Mouse (Mus musculus) thymus, postnatal 25 days (tissue): ENCODE results near the gene Gnai2.
A peak's percentile ranks its signal among the peaks of the same experiment; 100 is the strongest.

ENCODE experiments used
- DNase-seq: peaks from one replicate; pipeline ENCODE4 v3.0.0; 2022

Gene Gnai2

DNA sequence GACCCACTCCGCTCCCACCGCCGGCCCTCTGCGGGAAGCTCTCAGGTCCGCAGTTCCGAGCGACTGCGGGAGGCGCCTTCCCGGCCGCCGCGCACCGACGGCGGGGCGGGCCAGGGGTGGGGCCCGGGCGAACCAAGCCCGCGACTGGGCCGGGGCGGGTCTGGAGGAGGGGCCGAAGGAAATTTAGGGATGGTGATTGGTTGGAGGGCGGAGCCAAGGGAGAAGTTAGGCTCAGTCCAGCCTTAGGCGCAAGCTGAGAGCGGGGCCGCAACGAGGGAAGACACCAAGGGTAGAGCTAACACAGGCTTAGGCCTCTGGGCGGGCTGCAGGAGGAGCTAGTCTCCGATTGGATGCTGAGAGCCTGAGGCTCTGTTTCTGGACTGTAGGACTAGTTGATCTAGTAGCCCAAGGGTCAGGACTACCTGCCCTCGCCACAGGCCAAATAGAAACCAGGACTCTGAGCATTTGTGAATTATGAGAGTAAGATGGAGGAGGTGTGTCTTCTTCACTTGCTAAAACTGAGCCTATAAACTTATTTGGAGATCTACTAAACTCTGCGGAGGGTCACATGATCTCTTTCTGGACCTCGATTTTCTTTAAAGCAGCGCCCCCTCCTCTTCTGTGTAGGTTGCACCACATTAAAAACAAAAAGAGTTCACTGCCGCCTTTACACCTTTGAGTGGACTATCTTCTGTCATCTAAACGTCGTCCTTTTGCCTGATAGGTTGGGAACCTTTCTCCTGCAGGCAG lies at the start of gene Gnai2:
Gene Gnai2 (minus strand): TSS at position 89 of the 750 bp plus-strand sequence.
- peak; percentile 98 for DNase-seq

DNA sequence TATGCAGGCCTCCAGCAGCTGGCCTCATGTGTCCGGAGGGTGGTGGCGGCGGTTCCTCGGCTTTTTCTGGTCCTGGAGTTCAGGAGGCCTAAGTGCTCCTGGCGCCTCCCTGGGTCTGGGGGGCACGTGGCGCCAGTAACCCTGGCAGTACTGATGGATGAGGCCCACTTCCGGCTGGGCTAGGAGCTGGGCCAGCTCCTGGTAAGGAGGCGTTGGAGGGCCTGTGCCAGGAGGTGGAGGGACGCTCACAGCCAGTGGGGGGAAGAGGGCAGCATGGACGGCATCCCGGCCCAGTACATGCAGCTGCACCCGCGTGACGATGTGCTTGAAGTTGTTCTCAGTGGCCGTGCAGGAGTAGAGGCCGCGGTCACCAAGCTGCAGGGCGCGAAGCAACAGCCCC lies 47.2 kb upstream of the Gnai2 start:
- no peak for DNase-seq

DNA sequence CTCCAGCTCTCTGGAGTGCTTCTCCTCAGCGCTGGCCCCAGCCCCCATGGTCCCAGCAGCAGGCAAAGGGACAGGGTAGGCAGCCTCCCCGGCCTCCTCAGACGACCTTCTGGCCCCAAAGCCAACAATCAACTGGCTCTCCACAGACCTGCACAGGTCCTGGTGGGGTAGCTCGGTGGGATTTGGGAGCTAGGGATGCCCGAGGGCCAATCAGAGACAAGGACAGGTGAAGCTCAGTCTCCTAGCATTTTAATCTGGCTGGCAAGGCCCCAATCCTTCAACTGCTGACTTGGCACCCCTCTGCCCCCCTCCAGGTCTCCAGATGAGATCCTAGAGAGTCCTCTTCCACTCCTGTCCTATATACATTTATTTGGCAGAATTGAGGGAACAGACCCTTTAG lies 44.3 kb upstream of the Gnai2 start, which contains the start of gene Gnat1:
Gene Gnat1 (minus strand): TSS at position 212 of the 400 bp plus-strand sequence.
- no peak for DNase-seq

DNA sequence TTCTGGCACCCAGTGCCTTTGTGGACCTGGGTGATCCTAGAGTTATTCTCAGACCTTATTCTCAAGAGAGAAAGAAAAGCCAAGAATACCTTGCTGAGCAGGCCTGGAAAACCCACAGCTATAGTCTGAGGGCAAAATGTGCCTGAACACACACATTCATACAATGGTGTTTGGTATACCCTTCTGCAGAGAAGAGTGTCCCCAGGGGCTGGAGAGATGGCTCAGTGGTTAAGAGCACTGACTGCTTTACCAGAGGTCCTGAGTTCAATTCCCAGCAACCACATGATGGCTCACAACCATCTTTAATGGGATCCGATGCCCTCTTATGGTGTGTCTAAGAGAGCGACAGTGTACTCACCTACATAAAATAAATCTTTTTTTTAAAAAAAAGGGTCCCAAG lies 43.7 kb upstream of the Gnai2 start:
- DNase-seq, result no peak

DNA sequence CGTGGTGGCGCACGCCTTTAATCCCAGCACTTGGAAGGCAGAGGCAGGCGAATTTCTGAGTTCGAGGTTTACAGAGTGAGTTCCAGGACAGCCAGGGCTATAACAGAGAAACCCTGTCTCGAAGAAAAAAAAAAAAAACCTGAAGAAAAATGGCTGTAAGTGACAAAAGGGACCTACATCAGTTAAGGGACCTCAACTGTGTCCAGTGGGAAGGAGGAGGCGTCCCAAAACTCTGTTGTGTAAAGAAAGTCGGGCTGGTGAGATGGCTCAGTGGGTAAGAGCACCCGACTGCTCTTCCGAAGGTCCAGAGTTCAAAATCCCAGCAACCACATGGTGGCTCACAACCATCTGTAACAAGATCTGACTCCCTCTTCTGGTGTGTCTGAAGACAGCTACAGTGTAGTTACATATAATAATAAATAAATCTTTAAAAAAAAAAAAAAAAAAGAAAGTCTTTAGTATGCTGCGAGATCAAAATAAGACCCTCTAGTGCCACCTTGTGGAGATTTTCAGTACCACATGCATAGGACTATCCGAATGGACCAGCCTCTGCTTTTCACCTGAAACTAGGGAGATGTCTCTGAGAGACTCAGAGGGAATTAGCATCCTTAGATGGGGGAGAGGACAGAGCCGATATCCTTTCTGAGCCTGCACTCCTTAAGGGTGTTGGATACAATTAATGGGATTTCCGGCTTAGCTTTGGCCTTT lies 42.8 kb upstream of the Gnai2 start:
- peak; percentile 77 for DNase-seq

DNA sequence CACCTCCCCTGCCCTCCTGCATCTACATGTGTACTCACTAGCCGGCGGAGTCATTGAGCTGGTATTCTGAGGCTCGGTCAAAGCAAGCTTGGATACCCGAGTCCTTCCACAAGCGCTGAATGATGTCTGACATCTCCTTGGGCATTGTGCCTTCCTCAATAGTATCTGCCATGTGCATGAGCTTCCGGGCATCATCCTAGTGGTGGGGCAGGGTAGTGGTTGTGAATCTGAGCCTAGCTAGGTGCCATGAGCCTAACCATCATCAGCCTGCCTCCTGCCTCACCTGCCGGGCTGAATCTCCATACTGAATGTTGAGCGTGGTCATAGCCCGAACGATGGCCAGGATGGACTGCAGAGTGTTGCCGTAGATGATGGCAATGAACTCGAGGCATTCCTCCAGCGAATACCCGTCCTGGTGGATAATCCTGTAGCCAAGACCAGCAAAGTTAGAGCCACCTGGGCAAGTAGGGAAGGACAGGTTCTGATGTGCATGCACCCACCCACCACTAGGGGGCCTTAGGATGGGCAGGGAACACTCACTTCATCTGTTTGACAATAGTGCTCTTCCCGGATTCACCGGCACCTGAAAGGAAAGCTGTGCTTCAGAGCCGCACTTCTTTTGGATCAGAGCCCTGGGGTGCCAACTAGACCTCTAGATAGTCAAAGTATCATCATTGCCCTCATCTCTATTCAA lies 42.1 kb upstream of the Gnai2 start:
- DNase-seq, result peak; percentile 63

DNA sequence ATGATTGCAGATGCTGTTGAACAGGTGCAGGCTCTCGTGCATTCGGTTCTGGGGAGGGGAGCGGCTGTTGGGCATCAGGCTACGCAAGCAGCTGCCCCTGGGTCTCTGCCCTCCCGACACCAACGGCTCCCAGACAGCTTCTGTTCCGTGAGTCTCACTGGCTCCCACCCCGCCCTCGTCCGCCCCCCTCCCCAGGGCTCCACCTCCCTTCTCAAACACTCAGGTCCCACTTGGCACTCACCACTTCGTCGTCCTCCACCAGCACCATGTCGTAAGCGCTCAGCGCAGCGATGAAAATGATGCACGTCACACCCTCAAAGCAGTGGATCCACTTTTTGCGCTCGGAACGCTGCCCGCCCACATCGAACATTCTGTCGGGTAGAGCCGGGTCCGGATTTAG lies 41.1 kb upstream of the Gnai2 start:
- DNase-seq, result no peak

DNA sequence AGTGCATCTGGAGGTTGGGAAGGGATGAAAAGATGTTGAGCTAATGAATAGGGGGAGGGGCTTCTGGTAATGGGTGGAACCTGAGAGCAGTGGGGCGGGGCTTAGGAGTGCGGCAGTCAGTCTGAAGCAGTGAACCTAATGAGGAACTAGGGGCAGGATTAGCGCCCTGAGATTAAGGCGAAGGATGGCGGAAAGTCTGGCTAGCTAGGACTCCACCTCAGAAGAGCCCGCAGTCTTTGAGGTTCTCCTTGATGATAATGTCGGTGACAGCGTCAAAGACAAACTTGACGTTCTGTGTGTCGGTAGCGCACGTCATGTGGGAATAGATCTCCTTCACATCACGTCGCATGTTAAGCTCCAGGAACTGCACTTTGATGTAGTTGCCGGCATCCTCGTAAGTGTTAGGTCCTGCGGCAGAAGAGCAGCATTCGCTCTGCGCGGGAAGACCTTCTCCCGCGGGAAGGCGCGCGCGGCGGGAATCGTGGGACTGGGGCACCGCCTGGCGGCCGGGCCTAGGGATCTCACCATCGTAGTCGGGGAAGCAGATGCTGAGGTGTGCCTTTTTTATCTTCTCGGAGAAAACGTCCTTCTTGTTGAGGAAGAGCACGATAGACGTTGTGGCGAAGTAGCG lies 40.6 kb upstream of the Gnai2 start:
- peak; percentile 71 for DNase-seq

DNA sequence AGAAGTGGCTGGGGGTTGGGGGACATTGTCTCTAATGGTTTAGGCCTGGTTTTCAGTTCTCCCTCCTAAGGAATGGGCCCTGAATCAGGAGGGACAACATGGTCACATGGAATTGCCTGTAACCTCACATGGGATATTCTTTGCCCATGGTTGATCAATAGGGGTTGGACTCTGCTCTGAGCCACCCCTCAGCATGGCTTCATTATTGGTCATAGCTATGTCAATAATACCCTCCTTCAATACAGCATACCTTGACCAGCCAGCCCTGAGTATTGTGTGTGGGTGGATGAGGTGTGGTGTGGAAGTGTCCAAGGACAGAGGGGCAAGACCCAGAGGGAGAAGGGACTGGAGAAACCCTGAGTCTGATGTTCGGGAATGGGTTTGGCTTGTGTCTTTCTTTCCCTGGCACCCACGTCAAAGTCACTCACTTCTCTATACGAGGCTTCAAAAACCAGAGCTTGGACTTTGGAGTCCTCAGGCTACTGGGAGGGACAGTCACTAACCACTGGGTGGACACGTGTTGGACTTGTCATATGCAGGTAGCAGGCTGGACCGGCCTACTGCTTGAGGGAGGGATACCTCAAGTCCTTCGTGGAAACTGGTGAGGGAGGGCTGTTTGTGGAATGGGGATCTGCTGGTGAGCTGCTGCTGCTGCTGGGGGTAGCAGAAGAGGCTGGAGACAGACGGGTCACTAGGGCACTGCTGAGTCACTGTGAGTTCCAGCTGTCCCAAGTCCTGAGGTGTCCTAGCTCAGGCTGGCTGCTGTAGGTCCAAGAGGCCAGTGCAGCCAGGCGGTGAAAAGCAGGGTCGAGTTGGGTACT lies 39.7 kb upstream of the Gnai2 start:
- no peak for DNase-seq

DNA sequence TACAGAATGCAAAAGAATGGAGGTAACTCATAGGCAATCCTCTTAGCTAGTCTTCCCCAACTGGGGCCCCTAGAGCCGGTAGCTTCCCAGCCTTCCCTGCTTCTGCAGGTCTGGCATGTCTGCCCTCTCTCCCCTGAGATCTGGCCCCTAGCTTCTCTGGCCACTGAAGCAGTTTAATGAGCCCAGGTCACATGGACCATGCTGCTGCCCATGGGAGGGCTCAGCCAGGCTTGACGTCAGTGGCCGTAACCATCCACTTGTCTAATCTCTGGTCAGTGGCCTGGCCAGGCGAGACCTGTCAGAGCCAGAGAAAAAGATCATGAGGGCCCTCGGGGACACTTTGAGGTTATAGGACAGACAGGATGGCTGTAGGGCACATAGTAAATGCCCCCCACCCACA lies 35.1 kb upstream of the Gnai2 start:
- no peak for DNase-seq

DNA sequence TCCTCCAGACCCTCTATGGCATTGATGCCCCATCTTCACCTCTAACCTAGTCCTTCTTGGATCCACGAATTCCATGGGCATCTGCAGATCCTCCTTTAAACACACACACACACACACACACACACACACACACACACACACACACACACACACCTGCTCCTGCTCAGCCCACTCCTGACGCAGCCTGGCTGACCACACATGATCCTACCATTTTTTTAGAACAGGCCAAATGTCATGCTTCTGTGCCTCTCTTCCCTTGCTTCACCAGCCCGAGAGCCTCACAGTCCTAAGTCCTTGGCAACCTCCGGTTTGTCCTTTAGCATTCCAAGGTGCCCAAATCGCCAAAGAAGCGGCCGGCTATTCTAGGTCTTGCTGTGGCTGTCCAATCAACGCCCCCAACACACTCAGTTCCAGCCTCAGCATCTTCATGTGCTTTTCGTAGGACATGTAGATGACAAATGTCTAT lies 34.3 kb upstream of the Gnai2 start, which contains the start of gene Slc38a3:
Gene Slc38a3 (minus strand): TSS at position 51 of the 466 bp plus-strand sequence.
- DNase-seq, result no peak

DNA sequence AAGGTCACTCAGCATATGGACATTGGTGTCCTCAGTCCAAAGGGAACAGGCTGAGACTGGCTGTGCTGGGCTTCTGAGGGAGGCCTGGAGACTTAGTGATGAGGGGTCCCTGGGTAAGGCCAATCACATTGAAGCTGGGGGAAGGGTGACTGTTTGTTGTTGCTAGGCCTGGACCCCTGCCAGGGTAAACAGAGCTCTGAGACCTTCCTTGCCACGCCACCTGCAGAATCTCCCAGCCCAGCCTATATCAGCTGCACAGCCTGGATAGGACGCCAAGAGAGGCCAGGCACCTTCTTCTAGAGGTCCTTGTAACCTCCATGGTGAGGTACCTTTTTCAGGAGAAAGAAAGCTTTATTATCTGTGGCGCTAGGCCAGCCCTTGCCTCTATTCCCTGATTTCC lies 33.7 kb upstream of the Gnai2 start:
- no peak for DNase-seq

DNA sequence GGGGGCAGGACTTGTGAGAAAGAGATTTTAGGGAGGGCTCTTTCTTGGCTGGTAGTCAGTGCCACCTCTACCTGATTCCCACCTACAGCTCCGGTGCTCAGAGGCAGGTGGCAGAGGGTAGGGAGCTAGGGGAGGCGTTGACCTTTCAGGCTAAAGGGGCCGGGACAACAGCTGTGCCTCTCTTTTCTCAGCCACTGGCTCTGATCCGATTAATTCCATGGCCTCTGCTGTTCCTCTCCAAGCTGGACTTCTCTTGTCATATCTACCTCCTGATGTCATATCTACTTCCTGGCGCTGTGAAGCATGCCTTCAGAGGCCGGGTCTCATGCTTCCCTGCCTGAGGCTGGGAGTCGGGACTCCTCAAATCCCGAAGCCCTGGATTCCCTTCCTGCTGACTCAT lies 32.8 kb upstream of the Gnai2 start:
- no peak for DNase-seq

DNA sequence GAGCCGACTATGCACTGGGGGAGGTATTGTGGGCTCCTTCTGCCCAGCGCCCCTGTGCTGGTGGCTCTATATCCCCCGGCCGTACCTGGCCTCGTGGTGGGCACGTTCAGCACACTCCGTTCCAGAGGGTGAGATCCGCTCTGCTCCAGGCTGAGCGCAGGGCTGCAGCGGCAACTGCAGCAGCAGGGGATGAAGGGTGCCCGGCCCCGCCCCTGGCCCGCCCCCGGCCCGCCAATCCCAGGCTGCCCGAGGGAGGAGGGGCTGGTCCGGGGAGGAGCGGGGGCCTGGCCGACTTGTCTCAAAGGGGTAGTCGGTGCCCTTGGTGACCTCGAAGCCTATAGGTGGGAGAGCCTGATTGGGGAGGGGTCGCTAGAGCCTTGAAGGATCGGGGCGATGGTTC lies 32.1 kb upstream of the Gnai2 start:
- peak; percentile 28 for DNase-seq

DNA sequence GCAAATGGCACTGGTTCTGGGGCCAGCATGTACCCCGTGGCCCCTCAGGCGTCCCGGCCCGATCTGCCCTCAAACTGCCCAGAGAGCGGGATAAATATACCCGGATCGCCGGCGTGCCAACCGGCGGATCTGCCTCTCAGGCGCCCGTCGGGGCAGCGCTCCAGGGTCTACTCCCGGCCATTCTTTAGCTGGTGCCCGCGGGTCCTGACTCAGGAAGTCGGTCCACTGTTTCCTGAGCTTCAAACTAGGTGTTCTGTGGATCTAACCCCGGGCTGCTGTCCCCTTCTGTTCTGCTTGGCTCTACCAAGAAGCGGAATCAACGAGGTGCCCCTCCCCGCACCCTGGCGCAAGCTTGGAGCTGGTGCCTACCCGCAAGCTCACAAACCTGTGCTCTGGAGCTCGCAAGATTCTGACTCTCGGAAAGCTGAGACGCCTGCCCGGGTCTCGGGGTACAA lies 31.6 kb upstream of the Gnai2 start:
- DNase-seq, result no peak

DNA sequence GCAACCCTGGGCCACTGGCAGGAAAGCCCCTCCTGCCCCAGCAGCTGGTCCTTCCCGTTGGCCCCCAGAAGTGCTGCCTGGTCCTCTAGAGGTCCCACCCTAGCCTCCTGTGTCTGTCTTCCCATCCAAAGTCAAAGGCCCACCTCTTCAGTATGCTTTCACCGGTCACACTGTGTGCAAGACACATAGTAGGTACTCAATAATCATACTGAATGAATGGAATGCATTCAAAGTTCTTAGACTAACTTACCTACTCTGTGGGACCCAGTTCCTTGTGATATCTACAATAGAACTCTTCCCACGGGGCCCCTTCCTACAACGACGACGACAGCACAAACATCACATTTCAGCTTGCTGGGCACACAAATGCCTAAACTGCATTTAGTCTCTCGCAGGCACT lies 30.1 kb upstream of the Gnai2 start:
- DNase-seq, result no peak

DNA sequence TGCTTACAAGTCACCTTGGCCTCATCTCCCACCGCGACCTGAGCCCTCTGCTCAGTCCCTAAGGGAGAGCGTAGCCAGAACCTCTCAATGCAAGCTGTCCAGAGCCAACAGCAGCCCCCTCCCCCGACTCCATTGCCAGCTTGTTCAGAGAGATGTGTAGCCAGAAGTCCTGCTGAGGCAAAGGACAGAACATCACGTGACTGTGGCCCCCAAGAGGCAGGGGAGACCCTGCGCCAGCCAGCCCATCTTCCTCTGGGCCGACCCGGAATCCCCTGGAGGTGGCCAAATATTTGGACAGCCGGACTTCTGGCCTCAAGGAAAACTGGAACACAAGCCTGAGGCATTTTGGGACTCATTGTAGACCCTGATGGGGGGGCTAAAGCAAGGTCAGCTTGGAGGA lies 28.4 kb upstream of the Gnai2 start:
- no peak for DNase-seq

DNA sequence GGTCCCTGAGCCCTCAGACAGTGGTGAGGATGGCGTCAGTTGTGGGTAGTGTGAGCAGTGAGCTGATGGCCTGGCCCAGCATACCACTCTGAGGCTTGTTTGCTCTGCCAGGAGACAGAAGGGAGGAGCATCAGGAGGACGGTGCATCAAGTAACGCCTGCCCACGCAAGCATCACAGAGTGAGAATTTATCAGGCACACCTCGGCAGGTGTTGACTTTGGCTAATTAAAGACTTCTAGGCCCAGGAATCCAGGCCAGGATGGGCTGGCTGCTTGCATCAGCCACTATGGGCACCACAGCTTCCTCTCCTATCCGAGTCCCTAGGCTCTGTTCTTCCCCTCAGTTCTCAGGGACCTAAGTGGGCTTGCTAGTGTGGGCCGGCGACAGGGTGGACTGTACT lies 27.2 kb upstream of the Gnai2 start:
- no peak for DNase-seq

DNA sequence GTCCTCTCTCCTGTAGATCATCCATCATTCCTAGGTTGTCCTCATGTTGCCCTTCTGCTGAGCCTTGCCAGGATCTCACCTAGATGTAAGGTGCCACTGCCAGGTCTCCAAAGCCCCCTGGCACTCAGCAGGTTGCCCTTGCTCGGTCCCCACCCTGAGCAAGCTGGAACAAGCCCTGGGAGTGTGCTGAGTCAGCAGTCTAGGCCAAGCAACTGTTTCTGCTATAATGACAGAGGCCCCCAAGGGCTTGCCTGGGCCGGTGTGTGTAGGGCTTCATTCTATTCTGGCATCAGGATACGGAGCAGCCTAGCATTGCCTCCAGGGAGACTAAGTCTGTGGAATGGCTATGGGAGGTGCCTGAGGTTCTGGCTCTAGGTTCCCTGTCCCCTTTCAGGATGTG lies 25.6 kb upstream of the Gnai2 start:
- DNase-seq, result no peak

DNA sequence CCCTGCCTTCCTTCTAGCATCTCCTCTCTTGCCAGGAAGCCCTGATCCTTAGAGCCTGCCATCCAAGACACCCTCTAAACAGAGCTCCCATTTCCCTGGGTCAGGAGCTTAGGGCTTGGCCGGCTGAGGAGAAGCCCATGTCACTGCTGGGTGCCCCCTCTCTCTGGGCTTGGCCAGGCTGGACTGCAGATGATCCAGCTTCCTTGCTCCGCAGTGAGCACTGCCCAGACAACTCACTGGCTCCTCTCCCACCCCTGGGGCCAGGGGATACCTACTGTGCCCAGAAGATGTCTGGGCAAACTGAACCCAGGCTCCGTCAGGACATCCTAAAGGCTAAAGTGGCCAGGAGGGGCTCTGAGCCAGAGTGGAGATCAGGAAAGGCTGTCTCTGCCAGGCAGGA lies 24.8 kb upstream of the Gnai2 start:
- DNase-seq, result no peak

DNA sequence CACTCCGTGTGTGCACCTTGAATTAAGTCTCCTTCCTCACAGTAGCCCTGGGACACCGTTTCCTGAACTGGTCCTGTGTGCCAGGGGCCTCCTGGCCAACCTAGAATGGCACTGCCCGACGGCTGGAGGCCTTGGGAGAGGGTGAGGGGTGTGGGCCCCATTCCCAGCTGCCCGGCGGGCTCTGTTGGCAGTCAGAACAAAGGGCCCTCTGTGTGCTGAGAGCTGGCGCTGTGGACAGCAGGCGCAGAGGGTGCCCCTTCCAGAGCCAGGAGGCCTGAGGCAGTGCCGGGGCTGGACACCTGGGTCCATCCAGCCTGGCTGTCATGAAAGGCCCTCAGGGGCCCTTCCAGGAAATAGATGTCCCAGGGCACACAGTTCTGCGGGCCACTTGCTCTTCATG lies 24.4 kb upstream of the Gnai2 start:
- no peak for DNase-seq

DNA sequence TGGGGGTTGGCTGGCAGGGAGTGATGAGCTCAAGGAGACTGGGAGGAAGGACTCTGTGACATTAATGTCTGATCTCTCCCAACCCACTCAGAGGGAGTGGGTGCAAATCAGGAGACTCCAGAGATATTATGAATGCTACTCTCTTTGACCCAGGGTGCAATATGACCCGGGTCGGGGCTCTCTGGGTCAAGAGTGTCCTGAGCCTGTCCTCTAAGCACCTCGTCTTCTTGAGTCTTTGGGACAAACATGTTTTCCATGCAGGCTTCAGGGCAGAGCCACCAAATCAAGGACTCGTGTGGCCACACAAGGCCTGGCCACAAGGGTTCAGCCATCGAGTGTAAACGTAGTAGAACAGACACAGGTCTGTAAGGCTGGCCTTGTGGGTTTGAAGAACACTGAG lies 22.9 kb upstream of the Gnai2 start:
- DNase-seq, result no peak
